Mouse (Mus musculus): ENCODE data around the gene Prpf4.

DNA sequence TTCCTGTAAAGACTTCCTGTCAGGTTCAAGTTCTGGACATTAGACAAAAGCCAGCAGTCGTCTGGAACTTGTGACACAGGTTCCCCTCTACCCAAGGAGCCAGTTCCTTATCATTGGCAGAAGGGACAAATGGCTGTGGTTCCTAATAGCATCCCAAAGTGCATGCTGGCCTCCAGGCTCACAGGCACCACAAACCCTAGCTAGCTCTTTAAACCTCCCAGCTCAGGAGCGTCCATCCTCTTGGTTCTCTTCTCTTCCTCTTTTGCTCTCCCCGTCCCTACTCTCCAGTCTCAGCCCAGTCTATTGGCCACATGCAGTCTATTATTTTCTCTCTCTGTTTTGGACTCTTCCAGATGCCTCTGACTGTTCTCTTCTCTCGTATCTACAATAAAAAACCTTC is 31.2 kb downstream of the Prpf4 start:
- TF ChIP-seq POLR2A (IDR thresholded peaks at IDR 0.05; ENCODE audit: low read depth, low read length): no peak
- TF ChIP-seq CTCF (IDR thresholded peaks at IDR 0.05; ENCODE audit: extremely low read depth, insufficient read length, insufficient replicate concordance, low read depth, low read length): no peak
